Mouse (Mus musculus) spleen, postnatal 36 days (tissue): ENCODE results near the gene Aurkb.

Experiments used
- DNase-seq, 2 experiments: peaks; one replicate each; pipeline ENCODE4 v3.0.0; 2022; ENCODE audit warnings: low spot score in 2 of 2, mixed read lengths in 1 of 2

Aurkb gene

DNA sequence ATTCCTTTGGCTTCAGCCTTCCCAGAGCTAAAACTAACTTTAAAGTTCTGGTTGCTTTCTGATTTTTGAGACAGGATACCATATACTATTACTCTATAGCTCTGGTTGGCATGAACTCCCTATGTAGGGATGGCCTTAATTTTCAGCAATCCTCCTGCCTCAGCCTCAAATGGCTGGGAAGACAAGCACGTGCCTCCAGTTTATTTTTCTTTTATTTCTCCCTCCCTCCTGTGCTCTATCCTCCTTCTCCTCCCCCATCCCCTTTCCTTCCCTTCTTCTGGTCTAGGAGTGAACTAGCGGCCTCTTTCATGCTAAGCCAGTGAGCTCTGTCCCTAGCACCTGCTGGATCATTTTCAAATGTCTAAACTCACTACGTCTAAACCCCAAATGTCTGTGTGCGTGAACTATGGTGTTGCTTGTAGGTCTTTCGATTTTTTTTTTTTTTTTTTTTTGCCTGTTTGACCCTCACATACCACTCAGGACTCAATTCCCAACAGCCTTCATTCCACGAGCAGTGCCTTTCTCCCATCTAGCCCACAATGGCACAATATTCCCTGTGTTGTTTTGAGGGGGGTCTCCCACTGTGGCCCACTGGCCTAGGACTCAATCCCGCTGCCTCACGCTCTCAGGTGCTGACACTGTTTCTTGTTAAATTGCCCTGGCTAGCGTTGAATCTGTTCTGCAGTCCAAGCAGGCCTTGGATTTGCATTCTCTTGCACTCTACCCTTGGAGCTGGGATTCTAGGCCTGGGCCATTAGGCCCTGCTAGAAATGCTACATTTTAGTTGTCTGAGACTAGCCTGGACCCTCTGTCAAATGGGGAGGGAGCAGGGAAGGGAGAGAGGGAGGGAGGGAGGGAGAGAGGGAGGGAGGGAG, 19.0 kb downstream of the Aurkb start:
- no peak for DNase-seq

DNA sequence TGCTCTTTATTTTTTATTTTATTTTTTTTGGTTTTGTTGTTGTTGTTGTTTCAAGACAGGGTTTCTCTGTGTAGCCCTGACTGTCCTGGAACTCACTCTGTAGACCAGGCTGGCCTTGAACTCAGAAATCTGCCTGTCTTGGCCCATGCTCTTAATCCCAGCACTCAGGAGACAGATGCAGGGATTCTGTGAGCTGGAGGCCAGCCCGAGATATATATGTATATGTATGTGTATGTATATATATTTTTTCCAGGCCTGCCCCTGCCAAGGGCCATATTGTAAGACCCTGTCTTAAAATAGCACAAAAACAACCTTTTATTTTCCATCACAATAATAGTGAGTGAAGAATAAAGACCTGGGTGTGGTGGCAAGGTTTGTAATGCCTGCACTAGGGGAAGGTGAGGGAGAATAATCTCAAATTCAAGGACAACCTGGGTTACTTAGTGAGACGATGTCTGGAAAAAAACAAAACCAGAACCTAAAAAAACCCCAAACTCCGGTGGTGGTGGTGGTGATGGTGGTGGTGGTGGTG, 20.0 kb downstream of the Aurkb start:
- no peak for DNase-seq

DNA sequence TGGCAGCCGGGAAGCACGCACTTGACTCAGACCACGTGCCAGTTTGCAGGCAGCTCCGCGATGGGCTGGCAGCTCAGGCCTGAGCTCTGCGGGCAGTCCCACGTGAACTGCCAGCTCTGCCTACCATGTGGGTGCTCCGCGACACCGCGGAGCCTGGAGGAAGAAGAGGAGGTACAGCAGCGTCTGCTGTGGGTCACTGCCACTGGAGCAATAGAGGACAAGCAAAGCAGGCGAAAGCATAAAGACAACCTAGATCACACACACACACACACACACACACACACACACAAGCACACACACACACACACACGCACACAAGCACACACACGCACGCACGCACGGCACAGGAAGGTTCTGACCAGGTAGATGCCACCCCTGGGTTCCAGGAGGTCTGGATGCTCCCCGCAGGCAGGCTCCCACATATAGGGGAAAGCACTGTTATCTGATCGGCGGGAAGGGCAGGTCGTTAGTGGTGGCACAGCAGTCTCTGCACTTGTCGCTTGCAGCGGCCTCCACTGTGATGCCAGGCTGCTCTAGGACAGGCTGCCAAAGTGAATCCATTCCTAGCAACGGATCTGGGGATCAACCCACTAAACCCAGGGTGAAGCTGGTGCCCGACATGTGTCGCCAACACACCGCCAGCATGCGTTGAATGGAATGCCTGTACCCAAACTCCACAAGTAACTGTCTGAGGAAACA, 20.9 kb downstream of the Aurkb start:
- peak in 1 of 2 experiments; percentile 31 for DNase-seq

DNA sequence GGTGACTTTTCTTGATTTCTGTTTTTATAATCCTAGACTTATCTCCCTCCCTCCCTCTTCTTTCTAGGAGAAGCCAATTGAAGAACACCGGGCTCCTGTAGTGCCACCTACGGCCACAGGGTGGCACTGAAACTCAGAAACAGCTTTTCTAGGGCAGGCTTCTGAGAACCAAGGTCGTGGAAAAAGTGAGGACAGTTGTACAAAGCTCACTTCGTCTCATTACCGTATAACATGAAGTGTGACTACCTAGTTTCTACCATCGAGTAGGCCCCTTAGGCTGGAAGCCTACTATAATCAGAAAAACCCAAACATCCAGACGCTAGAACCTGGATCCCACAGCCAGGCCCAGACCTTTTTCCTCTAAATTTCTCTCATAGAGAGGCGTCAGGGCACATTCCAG, 21.5 kb downstream of the Aurkb start:
- peak; percentile 76 to 85 for DNase-seq

DNA sequence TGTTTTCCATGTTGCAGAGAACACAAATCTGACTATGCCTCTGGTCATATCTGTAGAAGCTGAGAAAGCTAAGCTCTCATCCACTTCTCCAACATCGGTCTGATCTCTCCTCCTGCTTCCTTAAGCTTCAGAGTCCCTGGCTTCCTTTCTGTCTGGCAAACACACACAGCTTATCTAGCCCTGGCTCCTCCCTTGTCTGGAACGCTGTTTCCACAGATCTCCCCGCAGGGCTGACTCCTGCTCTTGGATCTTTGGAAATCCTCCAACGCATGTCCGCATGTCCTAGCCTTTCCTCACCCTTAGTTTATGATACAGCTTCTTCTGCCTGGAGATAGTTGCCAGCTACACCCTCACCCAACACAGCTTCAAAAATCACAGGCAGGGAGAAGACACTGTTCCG, 22.2 kb downstream of the Aurkb start:
- no peak for DNase-seq

DNA sequence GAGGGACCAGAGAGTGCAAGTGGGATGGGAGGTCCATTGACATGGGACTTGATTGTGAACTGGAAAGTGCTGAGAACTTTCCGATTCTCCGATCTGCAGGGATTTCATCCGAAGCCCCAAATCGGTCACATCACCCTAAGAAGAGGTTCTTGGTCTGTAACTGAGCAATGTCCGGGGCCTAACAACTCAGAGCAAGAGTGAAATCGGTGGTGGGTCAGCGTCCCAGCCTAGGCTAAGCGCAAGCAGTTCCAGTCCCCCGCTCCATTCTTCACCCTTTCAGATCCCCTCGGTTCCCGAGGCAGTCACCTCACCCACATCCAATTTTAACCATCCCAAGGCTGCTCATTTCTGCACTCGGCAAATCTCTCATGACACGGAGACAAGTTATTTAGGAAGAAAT, 24.6 kb downstream of the Aurkb start:
- no peak for DNase-seq

DNA sequence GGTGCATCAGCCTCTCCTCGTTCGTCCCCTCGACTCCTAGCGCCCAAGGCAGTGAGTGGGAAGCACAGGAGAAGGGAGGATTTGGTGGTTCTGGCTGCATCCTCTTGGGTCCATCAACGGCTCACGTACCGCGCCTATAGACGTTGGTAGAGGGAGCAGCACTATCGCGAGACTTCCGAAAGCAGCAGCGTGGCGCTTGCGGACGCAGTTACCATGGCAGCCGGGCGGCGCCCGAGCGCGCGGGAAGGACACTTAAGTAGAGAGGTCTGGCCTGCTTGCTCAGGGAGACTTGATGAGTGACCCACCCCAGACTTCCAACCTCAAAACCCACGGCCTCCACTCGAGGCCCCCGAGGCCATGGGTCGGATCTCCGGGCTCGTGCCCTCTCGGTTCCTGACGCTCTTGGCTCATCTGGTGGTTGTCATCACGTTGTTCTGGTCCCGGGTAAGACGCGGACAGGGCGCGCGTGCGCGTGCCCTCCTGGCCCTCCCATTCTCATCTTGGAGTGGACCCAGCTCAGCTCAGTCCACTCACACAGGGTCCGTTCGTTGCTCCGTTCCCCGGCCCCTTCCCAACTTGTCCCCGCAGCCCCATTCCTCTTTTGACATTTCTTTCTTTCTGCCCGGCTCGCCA, 25.3 kb downstream of the Aurkb start, which contains the start of gene Tmem107:
Gene Tmem107, plus strand, starts transcription at position 217 of the 633 bp plus-strand sequence.
- peak; percentile 94 to 95 for DNase-seq

DNA sequence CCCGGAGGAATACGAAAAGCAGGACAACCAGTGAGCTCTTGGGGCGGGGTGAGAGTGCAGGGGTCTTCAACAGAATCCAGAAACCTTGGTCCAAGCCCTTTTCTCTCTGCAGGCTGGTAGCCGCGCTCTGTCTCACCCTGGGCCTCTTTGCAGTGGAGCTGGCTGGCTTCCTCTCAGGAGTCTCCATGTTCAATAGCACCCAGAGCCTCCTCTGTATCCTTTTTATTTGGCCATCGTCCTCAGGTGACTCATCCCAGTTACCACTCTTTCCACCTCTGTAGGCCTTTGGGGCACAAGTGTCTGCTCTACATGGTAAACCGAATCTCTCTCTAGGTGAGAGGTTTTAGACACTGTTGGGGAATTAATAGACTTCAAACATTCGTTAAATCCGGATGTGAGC, 25.8 kb downstream of the Aurkb start:
- DNase-seq: no peak

DNA sequence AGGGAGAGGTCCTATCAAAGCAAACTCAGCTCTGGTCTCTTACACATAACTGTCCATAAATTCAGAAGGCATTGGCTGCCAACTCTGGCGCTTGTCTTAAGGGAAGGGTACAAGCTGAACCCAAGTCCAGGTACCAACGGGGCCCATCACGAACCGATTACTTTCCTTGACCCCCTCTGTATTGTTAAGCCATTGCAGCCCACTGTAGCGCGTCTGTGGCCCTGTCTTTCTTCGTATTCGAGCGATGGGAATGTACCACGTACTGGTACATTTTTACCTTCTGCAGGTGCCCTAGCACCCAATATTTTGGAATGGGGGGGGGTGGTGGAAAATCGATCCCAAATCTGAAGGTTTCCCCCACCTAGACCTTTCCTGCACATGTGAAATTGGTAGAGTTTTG, 26.8 kb downstream of the Aurkb start:
- no peak for DNase-seq

DNA sequence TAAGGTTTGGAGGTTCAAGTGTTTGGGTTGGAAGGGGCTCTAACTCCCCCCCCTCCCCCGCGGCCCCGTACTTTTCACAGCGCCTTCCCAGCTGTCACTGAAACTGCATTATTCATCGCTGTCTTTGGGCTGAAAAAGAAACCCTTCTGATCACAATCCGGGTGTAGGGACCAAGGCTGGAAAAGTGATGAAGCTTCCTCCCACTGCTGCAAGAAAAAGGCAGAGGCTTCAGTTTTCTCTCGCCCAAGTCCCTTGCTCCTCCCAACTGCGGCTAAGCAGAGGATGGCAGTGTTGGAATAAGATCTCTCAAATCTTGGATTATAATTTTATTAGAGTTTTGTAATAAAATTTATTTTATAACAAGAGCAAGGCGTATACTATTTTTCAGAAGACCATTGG, 27.2 kb downstream of the Aurkb start:
- DNase-seq: no peak

DNA sequence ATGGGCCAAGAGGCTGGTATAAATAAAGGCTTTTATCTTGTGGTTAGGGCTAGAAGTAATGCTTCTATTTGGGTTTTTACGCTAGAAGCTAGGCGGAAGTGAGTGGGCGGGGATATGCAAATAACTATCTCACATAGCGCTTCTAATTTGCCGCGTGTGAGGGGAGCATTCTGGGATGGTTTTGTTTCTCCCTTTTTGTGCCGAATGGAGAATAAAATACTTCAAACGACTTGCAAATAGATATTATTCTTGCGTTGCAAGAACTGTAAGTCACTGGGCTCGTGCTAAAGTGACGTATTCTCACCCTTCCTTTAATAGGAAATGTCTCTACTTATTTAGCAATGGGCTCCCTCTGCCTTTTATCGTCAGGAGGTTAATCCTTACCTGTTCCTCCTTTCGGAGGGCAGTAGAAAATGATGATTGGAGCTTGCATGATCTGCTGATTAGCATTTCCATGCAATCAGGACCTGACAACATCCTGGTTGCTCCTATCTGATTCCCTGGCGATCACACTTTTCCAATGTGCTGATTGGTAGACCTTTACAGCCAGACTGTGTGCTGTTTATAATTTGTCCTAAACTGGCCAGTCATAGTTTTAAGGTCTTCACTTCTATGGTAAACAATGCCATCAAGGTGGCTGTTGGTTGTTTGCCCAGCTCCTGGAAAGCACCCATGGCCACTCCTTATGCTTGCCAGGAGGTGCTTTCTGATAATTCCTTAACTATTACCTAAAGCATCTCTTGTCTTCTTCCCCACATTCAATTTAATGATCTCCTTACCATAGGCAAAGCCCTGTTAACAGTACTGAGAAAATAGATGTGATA, 27.8 kb downstream of the Aurkb start:
- DNase-seq: peak; percentile 83 to 92

DNA sequence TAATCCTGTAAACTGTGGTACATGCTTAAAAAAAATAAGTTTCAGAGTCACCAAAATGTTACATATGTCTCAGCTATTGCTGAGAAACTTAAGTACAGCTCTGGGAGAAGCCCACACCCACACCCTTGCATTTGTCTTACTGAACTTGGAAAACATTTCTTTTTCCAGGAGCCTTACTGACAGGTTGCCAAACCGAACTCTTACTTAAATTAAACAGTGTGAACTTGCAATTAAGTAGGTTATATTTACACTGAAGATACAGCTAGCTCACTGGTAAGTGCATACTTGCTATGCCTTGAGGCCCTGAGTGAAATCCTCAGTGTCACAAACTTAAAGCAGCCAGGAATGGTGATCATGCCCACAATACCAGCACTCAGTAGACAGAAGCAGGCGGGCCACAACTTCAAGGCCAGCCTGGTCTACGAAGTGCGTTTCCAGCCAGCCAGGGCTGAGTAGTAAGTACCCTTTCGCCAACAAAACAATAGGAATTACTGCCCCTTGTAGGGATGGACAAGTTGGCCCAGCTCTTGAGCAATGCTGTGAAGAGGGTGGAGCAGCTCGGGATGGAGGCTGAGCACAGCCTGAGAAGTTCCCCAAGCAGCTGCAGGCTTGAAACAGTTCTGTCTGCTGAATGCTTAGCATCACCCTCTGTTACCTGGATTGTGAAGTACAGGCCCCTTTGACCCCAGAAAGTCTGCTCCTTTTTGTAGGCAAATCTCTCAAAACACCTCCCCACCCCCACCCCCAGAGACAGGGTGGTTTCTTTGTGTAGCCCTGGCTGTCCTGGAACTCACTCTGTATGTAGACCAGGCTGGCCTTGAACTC, 28.7 kb downstream of the Aurkb start:
- no peak for DNase-seq

DNA sequence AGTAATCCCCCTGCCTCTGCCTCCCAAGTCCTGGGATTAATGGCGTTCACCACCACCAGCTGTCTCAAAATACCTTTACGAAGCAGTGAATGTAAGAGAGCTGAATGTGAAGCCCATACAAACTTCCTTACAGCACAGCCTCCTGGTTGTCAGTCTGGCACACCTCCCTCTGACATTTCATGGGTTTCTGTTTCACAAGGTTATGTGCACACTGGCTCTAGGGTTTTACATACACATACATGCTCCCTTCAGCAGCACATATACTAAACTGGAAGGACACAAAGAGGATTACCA, 29.3 kb downstream of the Aurkb start:
- no peak for DNase-seq

DNA sequence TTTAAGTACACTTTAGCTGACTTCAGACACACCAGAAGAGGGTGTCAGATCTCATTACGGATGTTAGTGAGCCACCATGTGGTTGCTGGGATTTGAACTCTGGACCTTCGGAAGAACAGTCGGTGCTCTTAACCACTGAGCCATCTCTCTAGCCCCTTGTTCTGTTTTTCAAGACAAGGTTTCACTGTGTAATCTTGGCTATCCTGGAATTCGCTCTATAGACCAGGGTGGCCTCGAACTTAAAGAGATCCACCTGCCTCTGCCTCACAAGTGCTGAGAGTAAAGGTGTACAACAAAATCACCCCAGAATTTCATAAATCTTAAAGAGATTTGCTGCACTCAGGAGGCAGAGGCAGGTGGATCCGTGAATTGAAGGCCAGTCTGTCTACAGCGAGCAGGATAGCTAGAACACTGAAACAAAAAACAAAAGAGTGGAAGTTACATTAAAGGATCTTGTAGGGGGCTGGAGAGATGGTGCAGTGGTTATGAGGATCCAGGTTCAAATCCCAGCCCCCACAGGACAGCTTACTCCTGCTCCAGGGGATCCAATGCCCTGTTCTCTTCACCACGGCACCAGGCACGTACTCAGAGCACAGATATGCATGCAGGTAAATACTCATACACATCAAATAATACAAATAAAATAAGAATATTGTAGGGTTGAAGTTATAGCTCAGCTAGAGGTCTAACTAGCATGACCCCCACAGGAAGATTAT, 30.5 kb downstream of the Aurkb start:
- no peak for DNase-seq

DNA sequence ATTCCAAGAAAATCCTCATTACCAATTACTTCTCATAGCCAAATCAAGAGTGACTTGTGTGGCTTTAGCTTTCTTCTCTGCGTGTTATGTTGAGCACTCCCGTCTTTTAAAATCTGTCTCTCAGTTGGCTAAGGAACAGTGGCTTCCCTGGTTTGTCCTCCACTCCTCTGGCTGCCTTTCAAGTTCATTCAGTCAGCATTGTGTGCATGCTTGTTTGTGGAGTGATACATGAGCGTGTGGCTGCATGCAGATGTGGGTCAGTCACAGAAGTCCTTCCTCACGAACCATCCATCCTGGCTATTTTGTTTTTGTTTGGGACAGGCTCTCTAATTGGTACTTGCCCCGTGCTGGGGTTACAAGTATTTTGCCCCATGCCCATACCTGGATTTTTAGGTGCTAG, 31.1 kb downstream of the Aurkb start:
- DNase-seq: no peak

DNA sequence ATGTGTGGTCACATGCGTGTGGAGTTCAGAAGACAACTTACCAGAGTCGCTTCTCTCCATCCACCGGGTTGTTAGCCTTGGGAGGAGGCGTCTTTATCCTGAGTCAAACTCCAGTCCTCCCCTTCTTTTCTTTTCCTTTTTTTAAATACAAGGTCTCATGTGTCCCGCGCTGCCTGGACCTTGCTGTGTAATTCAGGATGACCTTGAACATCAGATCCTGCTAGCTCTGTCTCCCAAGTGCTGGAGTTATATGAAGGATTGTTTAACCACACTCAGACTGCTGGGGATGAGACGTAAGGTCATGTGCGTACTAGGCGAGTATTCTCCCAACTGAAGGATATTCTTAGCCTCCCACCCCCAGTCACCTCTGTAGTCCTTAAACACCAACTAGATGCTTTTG, 31.9 kb downstream of the Aurkb start:
- no peak for DNase-seq

DNA sequence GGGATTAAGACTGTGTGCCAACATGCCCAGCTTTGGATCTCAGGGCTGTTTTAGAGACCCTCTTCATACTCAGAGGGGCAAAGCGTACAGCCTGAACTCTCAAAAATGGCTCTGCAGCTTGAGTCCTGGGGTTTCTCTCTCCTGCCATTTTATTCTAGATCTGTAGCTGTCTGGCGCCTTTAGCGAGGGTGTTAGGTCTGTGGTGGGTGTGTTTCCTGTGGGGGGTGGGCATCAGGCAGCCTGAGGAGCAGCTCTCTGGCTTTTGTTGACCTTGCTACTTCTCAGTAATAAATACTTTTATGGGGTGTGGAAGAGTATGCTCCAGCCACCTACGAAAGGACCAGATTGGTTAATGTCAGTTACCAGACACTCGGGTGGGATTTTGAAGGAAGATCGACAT, 32.6 kb downstream of the Aurkb start:
- DNase-seq: no peak

DNA sequence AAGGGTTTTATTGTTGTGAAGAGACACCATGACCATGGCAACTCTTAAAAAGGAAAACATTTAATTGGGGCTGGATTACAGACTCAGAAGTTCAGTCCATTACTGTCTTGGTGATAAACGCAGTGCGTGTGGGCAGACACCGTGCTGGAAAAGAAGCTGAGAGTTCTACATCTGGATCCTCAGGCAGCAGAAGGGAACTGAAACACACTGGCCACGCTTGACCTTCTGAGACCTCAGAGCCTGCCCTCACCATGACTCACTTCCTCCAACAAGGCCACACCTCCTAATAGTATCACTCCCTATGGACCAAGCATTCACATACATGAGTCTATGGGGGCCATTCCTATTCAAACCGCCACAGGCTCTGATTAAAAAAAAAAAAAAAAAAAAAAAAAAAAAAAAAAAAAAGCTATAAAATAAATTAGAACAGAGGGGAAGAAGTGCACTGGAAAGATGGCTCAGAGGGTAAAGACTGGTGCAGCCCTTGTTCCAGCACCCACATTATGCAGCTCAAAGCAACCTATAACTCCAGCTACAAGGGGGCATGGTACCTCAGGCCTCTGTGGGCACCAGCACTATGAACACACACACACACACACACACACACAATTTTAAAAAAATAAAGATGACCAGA, 33.5 kb downstream of the Aurkb start:
- DNase-seq: peak; percentile 82

DNA sequence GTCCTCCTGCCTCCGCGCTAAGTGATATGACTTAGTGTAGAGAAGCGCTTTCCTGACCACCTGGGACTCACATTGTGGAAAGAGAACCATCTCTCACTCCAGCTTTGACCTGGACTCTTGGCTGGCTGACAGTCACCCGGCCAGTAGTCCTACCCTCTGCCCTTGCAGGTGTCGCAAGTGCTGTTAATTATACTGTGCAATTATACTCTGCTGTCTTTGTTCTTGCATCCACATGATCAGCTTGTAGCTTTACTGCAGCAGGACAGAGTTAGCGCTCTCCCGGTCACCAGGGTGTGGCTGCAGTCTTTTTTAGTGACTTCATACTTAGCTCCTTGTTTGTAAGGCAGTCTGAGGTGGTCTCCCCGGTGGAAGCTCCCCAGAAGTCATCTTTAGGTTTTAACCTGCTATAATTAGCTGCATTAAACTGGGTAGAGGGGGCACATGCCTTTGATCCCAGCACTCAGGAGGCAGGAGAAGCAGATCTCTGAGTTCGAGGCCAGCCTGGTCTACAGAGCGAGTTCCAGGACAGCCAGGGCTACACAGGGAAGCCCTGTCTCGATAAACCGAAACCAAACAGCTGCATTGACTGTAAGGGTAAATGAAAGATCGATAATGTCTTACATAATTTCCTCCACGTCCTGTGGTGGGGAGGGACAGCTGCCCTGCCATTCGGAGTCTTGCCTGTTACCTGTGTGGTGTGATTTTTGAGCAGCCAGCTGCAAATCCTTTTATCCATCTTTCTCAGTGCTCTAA, 34.8 kb downstream of the Aurkb start:
- DNase-seq: no peak
